Mouse (Mus musculus) midbrain, embryonic 13.5 days (tissue): Measurements from ENCODE around the gene Dcdc2a. TPM values are rescaled to one million over a fixed set of nuclear protein-coding genes. Genes with fewer than 3 reads are reported as not detected.

ENCODE experiments used
- ATAC-seq: fragments of 200-750 bp; cut with Nextera tagmentation; 2 replicates; pipeline ENCODE4 v1.8.0; 2017; ENCODE audit warnings: mild to moderate bottlenecking, moderate TSS enrichment, moderate library complexity
- H3K27ac ChIP-seq: fragments of 300-500 bp; sonication (generic); 2 replicates; pipeline ENCODE4 v1.5.1; 2015; ENCODE audit warnings: inconsistent platforms, mild to moderate bottlenecking, moderate library complexity
- H3K27me3 ChIP-seq: fragments of 300-500 bp; sonication (generic); 2 replicates; pipeline ENCODE4 v1.6.1; 2015; ENCODE audit warnings: mild to moderate bottlenecking, inconsistent platforms
- H3K36me3 ChIP-seq: fragments of 300-500 bp; sonication (generic); 2 replicates; pipeline ENCODE4 v1.6.1; 2015; ENCODE audit warnings: mild to moderate bottlenecking, inconsistent platforms
- H3K4me1 ChIP-seq: fragments of 300-500 bp; sonication (generic); replicated peaks from 2 replicates; pipeline ENCODE4 v1.6.1; 2015; ENCODE audit warnings: inconsistent platforms
- H3K4me2 ChIP-seq: fragments of 300-500 bp; sonication (generic); replicated peaks from 2 replicates; pipeline ENCODE4 v1.6.1; 2015; ENCODE audit warnings: moderate library complexity, mild to moderate bottlenecking, inconsistent platforms
- H3K4me3 ChIP-seq: fragments of 300-500 bp; sonication (generic); replicated peaks from 2 replicates; pipeline ENCODE4 v1.5.1; 2015; ENCODE audit warnings: mild to moderate bottlenecking, inconsistent platforms
- H3K9ac ChIP-seq: fragments of 300-500 bp; sonication (generic); replicated peaks from 2 replicates; pipeline ENCODE4 v1.6.1; 2015; ENCODE audit warnings: mild to moderate bottlenecking, inconsistent platforms
- H3K9me3 ChIP-seq: fragments of 300-500 bp; sonication (generic); 2 replicates; pipeline ENCODE4 v1.6.1; 2016; ENCODE audit warnings: mild to moderate bottlenecking, inconsistent platforms
- WGBS: fragments of 180-500 bp; shearing (Covaris S2); methylation state at CpG from one replicate; pipeline ENCODE4 v1.1.7; 2015; 5-methylcytosine and 5-hydroxymethylcytosine counted together
- polyA plus RNA-seq: library from polyadenylated mRNA; unstranded; fragments of >200 nt; fragmentation: Nextera tagmentation; extraction: Ambion mirVana; gene quantifications from 2 replicates; pipeline ENCODE4 v1.2.1, GENCODE M21; 2015

Gene Dcdc2a
- polyA plus RNA-seq, 1 experiment from 2014 or later, result 3.0 TPM

DNA sequence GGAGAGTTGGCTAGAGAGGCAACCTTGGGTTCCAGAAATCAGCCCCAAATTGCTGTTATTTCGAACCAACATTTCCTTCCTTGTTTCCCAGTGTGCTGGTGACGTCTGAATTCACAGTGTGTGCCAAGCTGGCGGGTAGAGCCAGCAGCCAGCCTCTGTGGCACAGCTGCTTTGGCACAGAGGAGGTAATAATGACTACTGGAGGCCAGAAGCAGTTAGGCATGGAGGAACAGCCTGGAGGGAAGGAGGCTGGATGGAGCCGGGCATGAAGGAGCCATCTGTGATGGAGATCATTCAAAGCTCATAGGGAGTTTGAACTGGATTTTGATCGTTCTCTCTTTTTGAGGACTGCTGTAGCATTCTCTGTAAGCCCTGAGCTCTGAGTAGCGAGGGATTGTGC, 201.8 kb downstream of the Dcdc2a start:
- Histone ChIP-seq H3K36me3 (peaks cover 10% of the 10 kb centered on the region; the same call in 1 of the 2 replicates), H3K9ac (no peak overlapping the region), H3K27me3 (no peaks in the 10 kb centered on the region), H3K9me3 (no peaks in the 10 kb centered on the region), H3K4me2 (no peak overlapping the region), H3K27ac (no peak overlapping the region), H3K4me1 (no peaks in the 10 kb centered on the region), H3K4me3 (no peak overlapping the region)
- WGBS, result 87% methylated on average over 6 of the region's 6 CpGs
- no peak for ATAC-seq

Other genes with a start within 250 kb of the Dcdc2a start
- gene Acot13, start 224.5 kb upstream of the Dcdc2a start, polyA plus RNA-seq, result 45.6 and 46.3 TPM in 2 replicates
- 42.7 and 45.7 TPM in 2 replicates for gene Tdp2, start 224.3 kb upstream of the Dcdc2a start, polyA plus RNA-seq
- 2.6 and 2.7 TPM in 2 replicates for gene D130043K22Rik, start 210.9 kb upstream of the Dcdc2a start, polyA plus RNA-seq
- gene Aldh5a1, start 118.3 kb upstream of the Dcdc2a start, polyA plus RNA-seq, result 7.5 and 7.9 TPM in 2 replicates
- gene Gpld1, start 112.9 kb upstream of the Dcdc2a start, polyA plus RNA-seq, result 0.63 and 1.3 TPM in 2 replicates
- 18.6 and 19.3 TPM in 2 replicates for gene Mrs2, start 35.6 kb upstream of the Dcdc2a start, polyA plus RNA-seq
- 46.7 and 51.9 TPM in 2 replicates for gene Nrsn1, start 214.5 kb downstream of the Dcdc2a start, polyA plus RNA-seq